Mouse (Mus musculus) forebrain, embryonic 11.5 days (tissue): Measurements from ENCODE around the gene Eif2d. TPM values are rescaled to one million over a fixed set of nuclear protein-coding genes. Genes with fewer than 3 reads are reported as not detected.

Experiments
- ATAC-seq: fragments of 200-750 bp; cut with Nextera tagmentation; replicated peaks from 2 replicates; pipeline ENCODE4 v1.8.0; 2017; ENCODE audit warnings: moderate TSS enrichment; ENCODE audit not compliant: low FRiP score
- DNase-seq: peaks from one replicate; pipeline ENCODE4 v3.0.0-alpha.2; 2017; ENCODE audit warnings: low spot score
- H3K27ac ChIP-seq: fragments of 300-500 bp; sonication (generic); 2 replicates; pipeline ENCODE4 v1.5.1; 2014; ENCODE audit warnings: low read depth, low read length
- H3K27me3 ChIP-seq: fragments of 300-500 bp; sonication (generic); 2 replicates; pipeline ENCODE4 v1.6.1; 2014; ENCODE audit warnings: mild to moderate bottlenecking, low read length, mixed read lengths; ENCODE audit not compliant: control insufficient read depth, insufficient read depth
- H3K36me3 ChIP-seq: fragments of 300-500 bp; sonication (generic); 2 replicates; pipeline ENCODE4 v1.6.1; 2014; ENCODE audit warnings: mild to moderate bottlenecking, low read length, moderate library complexity, mixed read lengths; ENCODE audit not compliant: control insufficient read depth, insufficient read depth
- H3K4me1 ChIP-seq: fragments of 300-500 bp; sonication (generic); replicated peaks from 2 replicates; pipeline ENCODE4 v1.6.1; 2014; ENCODE audit warnings: low read length, mixed read lengths; ENCODE audit not compliant: control insufficient read depth, insufficient read depth
- H3K4me2 ChIP-seq: fragments of 300-500 bp; sonication (generic); 2 replicates; pipeline ENCODE4 v1.6.1; 2014; ENCODE audit warnings: low read depth, mild to moderate bottlenecking, low read length, moderate library complexity, mixed read lengths; ENCODE audit not compliant: severe bottlenecking
- H3K4me3 ChIP-seq: fragments of 300-500 bp; sonication (generic); 2 replicates; pipeline ENCODE4 v1.5.1; 2014; ENCODE audit warnings: low read depth, low read length
- H3K9ac ChIP-seq: fragments of 300-500 bp; sonication (generic); 2 replicates; pipeline ENCODE4 v1.6.1; 2014; ENCODE audit warnings: low read length
- H3K9me3 ChIP-seq: fragments of 300-500 bp; sonication (generic); 2 replicates; pipeline ENCODE4 v1.6.1; 2016; ENCODE audit warnings: low read length, mixed read lengths; ENCODE audit not compliant: control insufficient read depth
- WGBS: fragments of 180-500 bp; shearing (Covaris S2); extraction: QIAGEN DNeasy Blood & Tissue Kit; methylation state at CpG from one replicate; pipeline ENCODE4 v1.1.7; 2014; 5-methylcytosine and 5-hydroxymethylcytosine counted together
- polyA plus RNA-seq: library from polyadenylated mRNA; unstranded; fragments of >200 nt; fragmentation: Nextera tagmentation; extraction: Ambion mirVana; gene quantifications from 2 replicates; pipeline ENCODE4 v1.2.1, GENCODE M21; 2014

Gene Eif2d
- polyA plus RNA-seq, 1 experiment from 2014 or later: 61.8 TPM

DNA sequence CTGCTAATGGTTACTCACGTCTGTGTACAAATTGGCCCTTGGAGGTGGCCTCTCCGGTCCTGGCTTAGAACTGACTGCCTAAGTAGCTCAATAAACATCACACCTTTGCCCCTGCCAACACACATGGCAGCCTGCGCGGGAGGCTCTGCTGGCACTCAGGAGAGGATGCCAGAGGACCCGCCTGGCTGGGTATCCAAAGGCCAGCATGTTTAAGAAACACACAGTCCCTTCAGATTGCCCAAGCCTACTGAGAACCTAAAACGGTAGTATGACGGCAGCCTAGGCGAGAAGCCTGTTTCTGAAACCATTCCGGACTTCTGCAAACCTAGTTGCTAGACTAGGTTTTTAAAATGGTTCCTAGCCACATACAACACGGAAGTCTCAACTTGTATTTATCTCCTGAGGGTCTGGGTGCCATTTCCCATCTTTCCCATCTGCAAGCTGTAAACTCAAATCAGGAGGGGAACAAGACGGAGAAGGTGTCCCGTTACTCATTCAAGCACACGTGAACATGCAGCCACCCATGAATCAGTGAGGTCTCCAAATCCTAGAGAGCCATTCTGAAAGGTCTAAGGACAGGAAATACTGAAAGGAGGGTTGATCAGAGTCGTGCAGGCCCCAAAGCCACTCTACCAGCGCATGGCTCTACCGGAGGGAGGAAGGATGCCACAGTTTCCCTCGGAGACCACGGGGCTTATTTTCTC lies 46.3 kb downstream of the Eif2d start:
- WGBS: 85% methylated on average over 18 of the region's 18 CpGs
- Histone ChIP-seq H3K27ac (no peak overlapping the region), H3K4me2 (no peak overlapping the region), H3K27me3 (no peaks in the 10 kb centered on the region), H3K4me3 (no peak overlapping the region), H3K9me3 (no peaks in the 10 kb centered on the region), H3K36me3 (no peaks in the 10 kb centered on the region), H3K4me1 (no peaks in the 10 kb centered on the region), H3K9ac (no peak overlapping the region)
- DNase-seq: no peak
- no peak for ATAC-seq

- ATAC-seq (no peak), DNase-seq (no peak)
- Histone ChIP-seq H3K9me3 (no peaks in the 10 kb centered on the region), H3K27ac (no peak overlapping the region), H3K9ac (no peak overlapping the region), H3K4me3 (no peak overlapping the region), H3K36me3 (no peaks in the 10 kb centered on the region), H3K4me2 (no peak overlapping the region), H3K4me1 (no peaks in the 10 kb centered on the region), H3K27me3 (no peaks in the 10 kb centered on the region)
- WGBS: 62% methylated on average over 12 of the region's 12 CpGs
Measured at GRCm38 (mm10) chr1:131199976-131200375, 47.0 kb downstream of the Eif2d start.

GRCm38 (mm10) chr1:131200588-131200987 lies 47.6 kb downstream of the Eif2d start:
- Histone ChIP-seq H3K36me3 (no peaks in the 10 kb centered on the region), H3K4me1 (no peaks in the 10 kb centered on the region), H3K4me3 (no peak overlapping the region), H3K9me3 (no peaks in the 10 kb centered on the region), H3K27ac (no peak overlapping the region), H3K9ac (no peak overlapping the region), H3K4me2 (no peak overlapping the region), H3K27me3 (no peaks in the 10 kb centered on the region)
- WGBS: 80% methylated on average over 10 of the region's 10 CpGs
- DNase-seq: no peak
- ATAC-seq: no peak

GRCm38 (mm10) chr1:131201391-131201790 lies 48.4 kb downstream of the Eif2d start:
- no peak overlapping the region for H3K4me2 ChIP-seq
- H3K36me3 ChIP-seq: no peaks in the 10 kb centered on the region
- no peak for ATAC-seq
- WGBS: 85% methylated on average over 4 of the region's 4 CpGs
- H3K9ac ChIP-seq: no peak overlapping the region
- DNase-seq: no peak
- no peaks in the 10 kb centered on the region for H3K4me1 ChIP-seq
- H3K9me3 ChIP-seq: no peaks in the 10 kb centered on the region
- H3K27me3 ChIP-seq: no peaks in the 10 kb centered on the region
- H3K4me3 ChIP-seq: no peak overlapping the region
- H3K27ac ChIP-seq: no peak overlapping the region

- Histone ChIP-seq H3K4me1 (no peaks in the 10 kb centered on the region), H3K4me2 (no peak overlapping the region), H3K9ac (no peak overlapping the region), H3K9me3 (no peaks in the 10 kb centered on the region), H3K27ac (no peak overlapping the region), H3K36me3 (no peaks in the 10 kb centered on the region), H3K27me3 (no peaks in the 10 kb centered on the region), H3K4me3 (no peak overlapping the region)
- WGBS: 83% methylated on average over 8 of the region's 8 CpGs
- ATAC-seq: no peak
- DNase-seq: no peak
Measured at GRCm38 (mm10) chr1:131204461-131204860, 51.5 kb downstream of the Eif2d start.

DNA sequence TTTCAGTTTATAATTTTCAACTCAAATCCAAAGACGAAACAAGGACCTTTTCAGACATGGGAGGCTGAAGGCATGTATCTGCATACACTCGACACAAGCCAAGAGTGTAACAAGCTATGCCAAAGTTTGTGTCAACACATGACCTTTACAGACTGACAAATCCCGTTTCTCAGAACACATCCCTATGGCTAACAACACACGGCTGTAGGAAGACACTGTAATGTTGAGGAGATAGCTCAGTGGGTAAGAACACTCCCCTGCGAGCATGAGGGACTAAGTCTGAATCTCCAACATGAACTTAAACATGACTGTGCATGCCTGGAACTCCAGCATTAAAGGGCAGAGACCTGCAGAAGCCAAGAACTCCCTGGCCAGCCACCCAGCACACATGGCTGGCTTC lies 53.4 kb downstream of the Eif2d start:
- no peak overlapping the region for H3K27ac ChIP-seq
- H3K4me2 ChIP-seq: no peak overlapping the region
- no peaks in the 10 kb centered on the region for H3K36me3 ChIP-seq
- H3K9ac ChIP-seq: no peak overlapping the region
- DNase-seq (no peak), ATAC-seq (no peak)
- no peaks in the 10 kb centered on the region for H3K9me3 ChIP-seq
- no peaks in the 10 kb centered on the region for H3K27me3 ChIP-seq
- H3K4me1 ChIP-seq: no peaks in the 10 kb centered on the region
- WGBS: 87% methylated on average over 5 of the region's 5 CpGs
- no peak overlapping the region for H3K4me3 ChIP-seq

- Histone ChIP-seq H3K4me1 (no peaks in the 10 kb centered on the region), H3K4me2 (no peak overlapping the region), H3K36me3 (no peaks in the 10 kb centered on the region), H3K9me3 (no peaks in the 10 kb centered on the region), H3K4me3 (no peak overlapping the region), H3K27ac (no peak overlapping the region), H3K9ac (no peak overlapping the region), H3K27me3 (no peaks in the 10 kb centered on the region)
- ATAC-seq (0 out of 2 replicates have a peak, but pooled peaks have one; percentile 53), DNase-seq (peak; percentile 74)
- WGBS: 14% methylated on average over 5 of the region's 5 CpGs
Measured at GRCm38 (mm10) chr1:131207531-131207930, 54.5 kb downstream of the Eif2d start.

GRCm38 (mm10) chr1:131208081-131208480 lies 55.1 kb downstream of the Eif2d start:
- Histone ChIP-seq H3K9me3 (no peaks in the 10 kb centered on the region), H3K36me3 (no peaks in the 10 kb centered on the region), H3K4me1 (no peaks in the 10 kb centered on the region), H3K4me2 (no peak overlapping the region), H3K9ac (no peak overlapping the region), H3K27ac (no peak overlapping the region), H3K4me3 (no peak overlapping the region), H3K27me3 (no peaks in the 10 kb centered on the region)
- 88% methylated on average over 5 of the region's 5 CpGs for WGBS
- ATAC-seq (no peak), DNase-seq (no peak)

DNA sequence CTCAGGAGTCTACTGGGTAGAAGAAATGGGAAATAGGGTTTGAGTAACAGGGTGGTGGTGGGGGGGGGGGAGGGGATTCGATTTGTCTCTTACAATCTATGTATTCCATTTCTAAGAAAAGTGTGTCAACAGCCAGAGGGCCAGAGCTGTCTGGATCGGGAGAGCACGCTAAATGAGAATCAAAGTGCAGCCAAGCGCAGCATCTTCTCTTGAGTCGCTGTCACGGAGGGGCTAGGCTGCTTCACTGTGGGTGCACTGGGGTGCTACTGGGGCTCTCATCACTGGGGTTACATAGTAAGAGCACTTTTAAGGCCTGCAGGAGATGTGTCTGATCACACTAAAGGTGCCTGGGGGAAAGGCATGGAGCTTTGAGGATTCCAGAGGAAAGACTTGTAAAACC lies 55.8 kb downstream of the Eif2d start:
- WGBS: 77% methylated on average over 6 of the region's 6 CpGs
- Histone ChIP-seq H3K9me3 (no peaks in the 10 kb centered on the region), H3K27ac (no peak overlapping the region), H3K27me3 (no peaks in the 10 kb centered on the region), H3K4me2 (no peak overlapping the region), H3K4me3 (no peak overlapping the region), H3K4me1 (no peaks in the 10 kb centered on the region), H3K36me3 (no peaks in the 10 kb centered on the region), H3K9ac (no peak overlapping the region)
- ATAC-seq (no peak), DNase-seq (no peak)
